Mouse (Mus musculus) ES-E14 (cell line): ENCODE measurements around the gene Cxcl16.

Experiments
- HCFC1 ChIP-seq: IDR thresholded peaks from 2 replicates; pipeline ENCODE4 v1.6.1; 2012; ENCODE audit warnings: low read length, inconsistent platforms, borderline replicate concordance; ENCODE audit not compliant: insufficient read depth
- MAFK ChIP-seq: IDR thresholded peaks from 2 replicates; pipeline ENCODE4 v1.6.1; 2014; ENCODE audit warnings: mild to moderate bottlenecking, low read depth, low read length, inconsistent platforms; ENCODE audit not compliant: insufficient read depth
- ZC3H11A ChIP-seq: IDR thresholded peaks from 2 replicates; pipeline ENCODE4 v1.6.1; 2012; ENCODE audit warnings: low read depth, mild to moderate bottlenecking, inconsistent platforms, low read length, borderline replicate concordance
- ZNF384 ChIP-seq: IDR thresholded peaks from 2 replicates; pipeline ENCODE4 v1.6.1; 2012; ENCODE audit warnings: low read depth, low read length, inconsistent platforms

- no peak for TF ChIP-seq ZNF384
- TF ChIP-seq MAFK, result no peak
- no peak for TF ChIP-seq HCFC1
- no peak for TF ChIP-seq ZC3H11A
Observed at GRCm38 (mm10) chr11:70418199-70418598, 41.6 kb downstream of the Cxcl16 start.
